14 mouse cellular contexts compared by ENCODE assay signal in the genomic region with DNA sequence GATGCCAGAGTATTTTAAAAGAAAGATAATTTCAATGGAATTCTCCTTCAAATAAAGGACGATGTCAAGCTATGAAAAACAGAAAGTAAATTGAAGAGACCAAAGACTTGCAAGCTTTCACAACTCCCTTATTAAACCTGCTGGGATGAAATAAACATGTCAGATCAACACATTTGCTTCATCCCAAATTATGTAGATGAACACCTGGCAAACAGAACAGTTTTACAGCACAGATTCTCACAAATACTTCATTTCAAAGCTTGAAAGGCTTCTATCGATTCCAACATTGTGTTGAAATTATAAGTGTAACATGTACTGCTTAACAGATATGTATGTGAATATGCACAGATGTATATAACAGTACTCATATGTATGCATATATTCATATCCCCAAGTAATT.
"Had no signal": no experiment of that assay in that cellular context is flagged by ENCODE, and none has a peak within 500 bp of the region (broad histone marks: within the 10 kb centered on the region; RNA-seq: fewer than 3 reads in every experiment).

No protein-coding gene starts in this region.

- H3K9ac ChIP-seq: lung, embryonic 14.5 days; midbrain, embryonic 12.5 days; midbrain, embryonic 15.5 days; neural tube, embryonic 12.5 days had no signal

- ATAC-seq: midbrain, embryonic 15.5 days had no signal

- DNase-seq: lung, adult 18-20 months; lung, embryonic 14.5 days; lung, postnatal 10 days; lung, postnatal 4 days; right cerebral cortex, postnatal 14 days; right cerebral cortex, postnatal 4 days; spleen, adult 18-20 months; thymus, adult 18-20 months; thymus, postnatal 14 days; thymus, postnatal 36 days had no signal

- H3K9me3 ChIP-seq: midbrain, embryonic 10.5 days; midbrain, embryonic 12.5 days; midbrain, embryonic 15.5 days; neural tube, embryonic 12.5 days had no signal

- H3K27ac ChIP-seq: midbrain, embryonic 10.5 days; midbrain, embryonic 12.5 days; midbrain, embryonic 15.5 days; neural tube, embryonic 12.5 days had no signal

- H3K36me3 ChIP-seq: midbrain, embryonic 10.5 days; midbrain, embryonic 12.5 days; midbrain, embryonic 15.5 days; neural tube, embryonic 12.5 days had no signal

- H3K4me3 ChIP-seq: midbrain, embryonic 10.5 days; midbrain, embryonic 12.5 days; midbrain, embryonic 15.5 days; neural tube, embryonic 12.5 days had no signal

- H3K27me3 ChIP-seq: midbrain, embryonic 12.5 days; midbrain, embryonic 15.5 days; neural tube, embryonic 12.5 days had no signal

- H3K4me1 ChIP-seq: midbrain, embryonic 10.5 days; midbrain, embryonic 12.5 days; midbrain, embryonic 15.5 days; neural tube, embryonic 12.5 days had no signal

- H3K4me2 ChIP-seq: lung, embryonic 14.5 days; midbrain, embryonic 12.5 days; midbrain, embryonic 15.5 days; neural tube, embryonic 12.5 days had no signal
